Mouse (Mus musculus) gastrocnemius, adult 2 months (tissue): Measurements from ENCODE around the gene Fxyd2. TPM values are rescaled to one million over a fixed set of nuclear protein-coding genes. Genes with fewer than 3 reads are reported as not detected.

ENCODE experiments used
- DNase-seq: peaks from one replicate; pipeline ENCODE4 v3.0.0; 2022
- H3K27ac ChIP-seq: fragments of 200-600 bp; 2 replicates; pipeline ENCODE4 v1.8.1; 2022; ENCODE audit warnings: mild to moderate bottlenecking
- H3K4me3 ChIP-seq: fragments of 200-600 bp; 2 replicates; pipeline ENCODE4 v1.8.1; 2022; ENCODE audit warnings: mild to moderate bottlenecking, moderate library complexity
- CTCF ChIP-seq: fragments of 200-600 bp; IDR thresholded peaks from 2 replicates; pipeline ENCODE4 v1.8.1; 2022; ENCODE audit warnings: antibody characterized with exemption, mild to moderate bottlenecking, moderate library complexity
- intact Hi-C: fragments of 180-260 bp; cut with DNase I; formaldehyde crosslinking; loops from one replicate; pipeline ENCODE4 v1.15.1; 2025
- total RNA-seq, 2 experiments: library from RNA; stranded (reverse); gene quantifications; 2 replicates each; pipeline ENCODE4 v1.2.3; 2021

Gene Fxyd2
- total RNA-seq, 2 experiments from 2014 or later = 0.82 to 1.7 TPM

DNA sequence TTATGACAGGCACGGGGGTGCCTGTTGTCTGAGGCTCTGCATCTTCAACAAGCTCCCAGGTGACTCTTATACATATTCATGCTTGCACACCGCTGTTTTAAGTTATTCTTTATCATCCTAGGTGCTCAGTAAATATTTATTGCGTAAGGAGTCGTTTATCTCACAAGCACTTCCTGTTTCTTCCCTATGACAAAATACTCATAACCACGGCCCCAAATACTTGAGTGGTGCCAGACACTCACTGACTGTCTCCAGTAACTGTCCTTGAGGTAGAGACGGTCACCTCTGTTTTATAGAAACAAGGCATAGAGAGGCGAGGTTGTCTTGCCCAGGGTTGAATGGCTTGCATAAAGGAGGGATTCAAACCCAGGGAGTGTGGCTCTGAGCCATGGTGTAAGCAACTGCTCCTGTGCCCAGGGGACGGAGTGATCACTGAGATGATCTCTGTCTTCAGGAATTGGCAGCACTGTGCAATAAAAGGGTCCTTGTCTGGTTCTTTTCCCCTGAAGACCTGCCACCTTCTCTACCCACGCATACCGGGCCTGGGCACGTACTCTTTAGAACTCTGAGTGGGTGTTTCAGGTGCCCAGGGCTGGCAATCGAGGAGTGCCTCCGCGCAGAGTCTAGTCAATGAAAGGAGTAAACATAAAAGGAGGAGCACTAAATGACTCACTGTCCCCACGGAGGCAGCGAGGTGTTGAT, 40.8 kb downstream of the Fxyd2 start:
- no peak for DNase-seq
- intact Hi-C loops = no loop called here
- Histone ChIP-seq H3K27ac (no peak overlapping the region), H3K4me3 (no peak overlapping the region)
- no peak for TF ChIP-seq CTCF

DNA sequence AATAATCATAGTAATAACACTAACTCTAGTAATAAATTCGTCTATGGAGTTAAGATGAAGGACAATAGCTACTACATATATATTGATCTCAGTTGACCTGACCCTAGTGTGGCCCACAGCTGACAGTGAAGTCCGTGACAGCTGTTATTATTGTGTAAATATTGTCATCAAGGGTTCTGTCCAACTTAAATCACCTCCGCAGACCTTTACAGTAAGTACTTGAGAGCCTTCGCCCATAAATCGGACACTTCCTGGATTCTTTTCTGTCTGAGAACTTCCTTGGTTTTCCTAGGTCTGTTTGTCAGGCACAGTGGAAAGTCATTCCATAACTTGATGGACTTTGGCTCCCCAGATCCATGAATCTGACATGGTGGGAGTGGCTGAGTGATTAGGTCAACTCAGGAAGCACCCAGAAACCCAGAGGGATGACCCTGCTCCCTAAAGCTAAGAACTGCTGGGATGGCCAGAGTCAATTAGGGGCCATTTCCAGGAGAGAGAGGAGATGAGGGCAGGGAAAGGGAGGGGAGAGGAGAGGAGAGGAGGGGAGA, 44.9 kb downstream of the Fxyd2 start:
- no peak overlapping the region for H3K27ac ChIP-seq
- intact Hi-C loops = no loop called here
- TF ChIP-seq CTCF = no peak
- no peak overlapping the region for H3K4me3 ChIP-seq
- DNase-seq = no peak

DNA sequence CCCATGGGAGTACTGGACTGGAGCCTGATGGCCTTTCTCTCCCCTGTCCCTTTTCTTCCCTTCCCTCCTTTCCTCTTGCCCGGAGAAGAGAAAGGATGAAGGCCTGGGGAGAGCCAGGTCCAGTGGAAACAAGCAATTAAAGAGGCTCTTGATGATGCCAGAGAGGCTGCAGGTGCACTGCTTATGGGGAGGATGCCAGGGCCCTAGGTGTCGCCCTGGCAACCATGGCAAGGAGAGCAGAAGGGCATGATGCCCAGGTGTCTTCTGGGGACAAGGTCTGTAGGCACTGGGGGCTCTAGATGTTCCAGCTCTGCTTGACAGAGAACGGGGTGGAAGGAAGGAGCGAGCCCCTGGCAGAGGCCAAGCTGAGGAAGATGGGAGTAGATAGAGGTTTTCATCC, 50.2 kb downstream of the Fxyd2 start:
- Histone ChIP-seq H3K27ac (no peak overlapping the region), H3K4me3 (no peak overlapping the region)
- TF ChIP-seq CTCF = no peak
- intact Hi-C loops = no loop called here
- no peak for DNase-seq

DNA sequence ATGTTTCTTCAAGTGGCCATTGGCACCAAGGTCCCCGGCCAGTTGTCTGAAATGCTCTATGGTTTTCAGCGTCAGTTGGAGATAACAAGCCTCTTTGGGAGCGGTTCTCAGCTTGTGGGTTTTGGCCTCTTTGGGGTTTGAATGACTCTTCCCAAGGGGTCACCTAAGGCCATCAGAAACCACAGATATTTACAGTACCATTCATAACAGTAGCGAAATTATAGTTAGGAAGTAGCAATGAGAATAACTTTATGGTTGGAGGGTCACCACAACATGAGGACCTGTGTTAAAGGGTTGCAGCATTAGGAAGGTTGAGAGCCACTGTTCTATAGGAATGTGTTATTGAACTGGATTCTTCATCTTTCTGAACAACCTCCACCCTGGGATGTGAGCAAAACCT, 51.9 kb downstream of the Fxyd2 start:
- intact Hi-C loops = no loop called here
- Histone ChIP-seq H3K27ac (no peak overlapping the region), H3K4me3 (no peak overlapping the region)
- no peak for DNase-seq
- TF ChIP-seq CTCF = no peak

DNA sequence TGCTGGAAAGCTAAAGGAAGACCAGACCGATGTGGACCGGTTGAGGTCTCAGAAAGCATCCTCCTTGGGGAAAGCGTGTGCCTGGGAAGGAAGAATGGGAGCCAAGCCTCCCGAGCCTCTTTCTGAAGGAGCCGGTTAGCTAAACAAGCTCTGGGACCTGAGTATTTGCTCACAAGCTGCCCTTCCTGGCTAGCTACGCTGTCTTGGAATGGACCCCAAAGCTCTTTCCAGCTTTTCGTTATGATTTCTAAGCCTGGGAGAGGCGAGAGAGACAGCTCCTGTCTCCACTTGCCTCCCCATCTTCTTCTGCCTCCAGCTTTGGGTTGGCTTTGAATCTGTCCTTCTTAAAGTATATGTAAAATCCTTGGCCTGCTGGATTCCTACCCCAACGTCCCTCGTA, 54.6 kb downstream of the Fxyd2 start:
- Histone ChIP-seq H3K27ac (no peak overlapping the region), H3K4me3 (no peak overlapping the region)
- TF ChIP-seq CTCF = no peak
- intact Hi-C loops = no loop called here
- no peak for DNase-seq

DNA sequence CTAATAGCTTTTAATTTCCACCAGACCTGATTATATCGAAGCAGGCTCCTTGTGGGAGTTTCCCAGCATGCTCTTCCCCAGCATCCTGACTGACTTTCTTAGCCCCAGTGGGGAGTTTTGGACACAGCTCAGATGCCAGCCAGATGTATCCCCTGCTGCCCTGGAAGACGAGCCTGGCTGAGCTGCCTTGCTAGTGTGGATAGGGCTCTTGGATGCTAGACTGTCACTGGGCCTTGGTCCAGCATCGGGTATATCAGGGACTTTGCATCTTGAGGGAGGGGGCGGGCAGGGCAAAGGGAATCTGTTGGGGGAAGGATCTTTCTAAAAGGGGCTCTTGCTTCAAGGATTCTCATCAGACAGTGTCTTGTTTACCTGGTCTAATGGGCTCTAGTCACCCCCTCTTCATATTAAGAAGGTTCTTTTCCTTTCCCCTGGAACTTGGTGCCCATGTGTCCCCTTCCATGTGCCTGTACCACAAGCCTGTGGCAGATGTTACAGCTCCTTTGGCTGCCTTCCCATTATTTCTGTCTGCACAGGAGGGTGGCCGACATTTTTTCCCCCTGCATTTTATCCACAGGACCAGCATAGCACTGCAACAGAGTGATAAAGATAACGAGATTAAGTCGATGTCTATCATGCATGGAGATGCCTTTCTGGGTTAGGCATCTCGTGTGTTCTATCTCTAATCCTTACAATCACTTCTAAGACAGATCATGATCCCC, 55.6 kb downstream of the Fxyd2 start:
- Histone ChIP-seq H3K27ac (no peak overlapping the region), H3K4me3 (no peak overlapping the region)
- no peak for TF ChIP-seq CTCF
- intact Hi-C loops = no loop called here
- DNase-seq = no peak

DNA sequence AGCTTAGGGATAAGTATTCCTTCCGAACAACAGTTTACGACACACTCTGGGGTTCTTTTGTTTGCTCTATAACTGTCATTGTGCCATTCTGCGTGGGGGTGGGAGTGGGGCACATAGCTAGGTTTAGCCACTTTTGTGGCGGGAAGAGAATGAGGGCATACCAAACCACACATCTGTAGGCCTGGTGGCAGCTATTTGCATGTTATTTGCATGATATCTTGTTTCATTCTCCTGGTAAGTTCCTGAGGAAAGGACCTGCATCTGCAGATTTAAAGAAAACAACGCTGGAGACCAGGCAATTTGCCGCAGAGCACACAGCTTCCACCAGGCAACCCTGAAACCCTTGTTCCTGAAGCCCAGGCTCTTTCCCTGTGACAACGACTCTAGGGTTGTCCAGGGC, 57.7 kb downstream of the Fxyd2 start:
- no peak for DNase-seq
- TF ChIP-seq CTCF = no peak
- Histone ChIP-seq H3K27ac (no peak overlapping the region), H3K4me3 (no peak overlapping the region)
- intact Hi-C loops = no loop called here

DNA sequence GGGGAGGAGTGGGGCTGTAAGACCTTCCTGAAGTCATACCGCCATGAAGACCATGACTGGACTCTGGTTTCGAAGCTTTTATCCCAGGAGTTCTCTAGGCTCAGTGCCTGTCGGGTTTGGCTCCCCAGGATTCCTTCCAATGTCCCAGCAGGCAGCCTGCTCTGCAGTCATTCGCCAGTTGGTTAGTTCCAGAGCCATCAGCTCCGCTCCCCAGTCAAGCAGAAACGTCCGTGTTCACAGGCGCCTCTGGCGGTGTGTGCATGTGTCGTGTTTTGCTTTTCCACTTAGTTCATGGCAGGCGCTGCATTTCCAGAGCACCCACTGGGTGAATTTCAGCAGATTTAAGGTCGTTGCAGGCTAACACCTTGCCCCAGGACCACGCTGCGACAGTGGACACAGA, 58.9 kb downstream of the Fxyd2 start:
- TF ChIP-seq CTCF = no peak
- DNase-seq = no peak
- Histone ChIP-seq H3K4me3 (no peak overlapping the region), H3K27ac (no peak overlapping the region)
- intact Hi-C loops = no loop called here

Other genes starting within 250 kb of the Fxyd2 start
- gene BC049352, start 217.7 kb upstream of the Fxyd2 start, total RNA-seq = 1 to 10 TPM in 1 of 2 experiments, under 1 TPM in 1; 0.92 to 2.8 TPM
- not detected for gene Tmprss4, start 195.6 kb upstream of the Fxyd2 start, total RNA-seq
- under 1 TPM; 0.47 to 0.54 TPM for gene Il10ra, start 130.5 kb upstream of the Fxyd2 start, total RNA-seq
- gene Tmprss13, start 80.6 kb upstream of the Fxyd2 start, total RNA-seq = under 1 TPM; 0.48 to 0.73 TPM
- 10 to 100 TPM; 26.7 to 84.7 TPM for gene Fxyd6, start 29.5 kb upstream of the Fxyd2 start, total RNA-seq
- not detected for gene Dscaml1, start 27.0 kb downstream of the Fxyd2 start, total RNA-seq